7 mouse cellular contexts compared by ENCODE assay signal in the genomic region with DNA sequence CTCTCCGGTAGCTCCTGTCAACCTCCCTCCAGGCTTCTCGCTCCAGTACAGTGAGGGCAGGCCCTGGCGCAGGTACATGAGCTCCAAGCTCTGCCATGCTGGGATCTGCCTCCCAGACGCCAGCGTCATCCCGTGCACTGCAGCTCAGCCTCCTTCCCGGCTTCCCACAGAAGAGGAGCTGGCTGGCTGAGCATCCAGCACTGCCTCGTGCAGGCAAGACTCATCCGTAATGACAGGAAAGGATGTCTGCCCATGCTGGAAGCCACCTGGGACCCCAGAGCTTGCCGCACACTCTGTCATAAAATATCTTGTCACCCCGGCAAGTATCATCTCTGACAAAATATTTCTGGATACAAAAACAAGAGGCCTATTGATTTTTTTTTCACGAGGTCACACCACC. TPM values are rescaled to one million over a fixed set of nuclear protein-coding genes. Genes with fewer than 3 reads are reported as not detected.
DNase-seq lines count a peak whose midpoint lies in the region; ATAC-seq and TF ChIP-seq lines count a peak whose summit lies in the region.

Gene Gm11733 (plus strand): TSS at position 171 of the 400 bp plus-strand sequence.

- H3K27ac ChIP-seq in lung, embryonic 14.5 days (ENCODE audit: low read depth): 0 out of 2 replicates have a peak within 1 kb of the TSS, but pooled peaks have one; percentile 7
- H3K27ac ChIP-seq in embryonic facial prominence, embryonic 11.5 days (replicated peaks; ENCODE audit: low read depth, low read length): peak within 1 kb of the TSS; percentile 57; the same call in 1 of the 2 replicates
- H3K27ac ChIP-seq in intestine, embryonic 14.5 days (ENCODE audit: low read depth): peak within 1 kb of the TSS; percentile 43; the same call in 1 of the 2 replicates
- H3K27ac ChIP-seq in liver, embryonic 13.5 days: no peak within 1 kb of the TSS
- H3K27ac ChIP-seq in small intestine, adult 2 months (ENCODE audit: insufficient read depth, low read depth, low read length): no peak within 1 kb of the TSS

- H3K4me1 ChIP-seq in lung, embryonic 14.5 days (ENCODE audit: insufficient read depth): peaks cover 12% of the 10 kb centered on the region
- H3K4me1 ChIP-seq in embryonic facial prominence, embryonic 11.5 days (ENCODE audit: control insufficient read depth, insufficient read depth, low read length): peaks cover 11% of the 10 kb centered on the region; the same call in 1 of the 2 replicates
- H3K4me1 ChIP-seq in intestine, embryonic 14.5 days (replicated peaks; ENCODE audit: control insufficient read depth, insufficient read depth, low read length): peaks cover 23% of the 10 kb centered on the region
- H3K4me1 ChIP-seq in liver, embryonic 13.5 days (replicated peaks): peaks cover 5% of the 10 kb centered on the region
- peaks cover 4% of the 10 kb centered on the region for H3K4me1 ChIP-seq in small intestine, adult 2 months (ENCODE audit: control insufficient read depth, insufficient read depth, insufficient read length, low read length)

- H3K27me3 ChIP-seq in lung, embryonic 14.5 days (ENCODE audit: insufficient read depth, low read length): no peaks in the 10 kb centered on the region
- no peaks in the 10 kb centered on the region for H3K27me3 ChIP-seq in embryonic facial prominence, embryonic 11.5 days (ENCODE audit: control insufficient read depth, insufficient read depth, low read length)
- H3K27me3 ChIP-seq in intestine, embryonic 14.5 days (replicated peaks; ENCODE audit: control insufficient read depth, insufficient read depth, low read length): no peaks in the 10 kb centered on the region
- peaks cover 47% of the 10 kb centered on the region for H3K27me3 ChIP-seq in liver, embryonic 13.5 days
- H3K27me3 ChIP-seq in small intestine, adult 2 months (ENCODE audit: control insufficient read depth, insufficient read depth, low read length): peaks cover 5% of the 10 kb centered on the region; the same call in 1 of the 2 replicates

- WGBS in lung, embryonic 14.5 days: 39% methylated on average over 12 of the region's 12 CpGs
- 26% methylated on average over 12 of the region's 12 CpGs for WGBS in embryonic facial prominence, embryonic 11.5 days
- 34% methylated on average over 12 of the region's 12 CpGs for WGBS in intestine, embryonic 14.5 days
- WGBS in liver, embryonic 13.5 days (ENCODE audit: insufficient replicate concordance): 41% methylated on average over 12 of the region's 12 CpGs
- 61% methylated on average over 12 of the region's 12 CpGs for WGBS in small intestine, adult 2 months

- peak within 1 kb of the TSS; percentile 13; the same call in 1 of the 2 replicates for H3K9ac ChIP-seq in lung, embryonic 14.5 days
- H3K9ac ChIP-seq in embryonic facial prominence, embryonic 11.5 days (replicated peaks; ENCODE audit: low read length): peak within 1 kb of the TSS; percentile 5; the same call in 1 of the 2 replicates
- no peak within 1 kb of the TSS for H3K9ac ChIP-seq in intestine, embryonic 14.5 days (ENCODE audit: low read length)
- no peak within 1 kb of the TSS for H3K9ac ChIP-seq in liver, embryonic 13.5 days

- peak within 1 kb of the TSS; percentile 73 for H3K4me2 ChIP-seq in lung, embryonic 14.5 days
- H3K4me2 ChIP-seq in embryonic facial prominence, embryonic 11.5 days (ENCODE audit: low read depth, low read length): 0 out of 2 replicates have a peak within 1 kb of the TSS, but pooled peaks have one; percentile 2
- peak within 1 kb of the TSS; percentile 59 for H3K4me2 ChIP-seq in intestine, embryonic 14.5 days (ENCODE audit: low read length)
- peak within 1 kb of the TSS; percentile 35; the same call in 1 of the 2 replicates for H3K4me2 ChIP-seq in liver, embryonic 13.5 days

- TF ChIP-seq POLR2A in small intestine, adult 2 months (IDR thresholded peaks at IDR 0.05; ENCODE audit: low read depth, low read length): no peak

- TF ChIP-seq CTCF in lung, embryonic 14.5 days (IDR thresholded peaks at IDR 0.05; ENCODE audit: low read depth): no peak
- TF ChIP-seq CTCF in small intestine, adult 2 months (IDR thresholded peaks at IDR 0.05; ENCODE audit: extremely low read depth, insufficient read length, insufficient replicate concordance, low read depth, low read length): no peak

- DNase-seq in lung, embryonic 14.5 days: no peak
- no peak for DNase-seq in lung, adult 18-20 months
- no peak for DNase-seq in embryonic facial prominence, embryonic 11.5 days (ENCODE audit: low spot score)
- no peak for DNase-seq in intestine, embryonic 14.5 days (ENCODE audit: low spot score)
- DNase-seq in liver, embryonic 13.5 days: no peak
- DNase-seq in urinary bladder, postnatal 10 days (ENCODE audit: low spot score): no peak

- peak within 1 kb of the TSS; percentile 27 for H3K4me3 ChIP-seq in lung, embryonic 14.5 days (ENCODE audit: low read depth, low read length)
- no peak within 1 kb of the TSS for H3K4me3 ChIP-seq in embryonic facial prominence, embryonic 11.5 days (ENCODE audit: low read depth, low read length)
- peak within 1 kb of the TSS; percentile 18 for H3K4me3 ChIP-seq in intestine, embryonic 14.5 days (ENCODE audit: low read depth, low read length)
- no peak within 1 kb of the TSS for H3K4me3 ChIP-seq in liver, embryonic 13.5 days (replicated peaks)
- H3K4me3 ChIP-seq in small intestine, adult 2 months (ENCODE audit: low read depth, low read length): peak within 1 kb of the TSS; percentile 15; the same call in 1 of the 2 replicates

- ATAC-seq in lung, embryonic 14.5 days (ENCODE audit: insufficient read depth): no peak
- ATAC-seq in embryonic facial prominence, embryonic 11.5 days (replicated peaks; ENCODE audit: insufficient number of reproducible peaks, low FRiP score, low TSS enrichment, low read depth): no peak
- ATAC-seq in intestine, embryonic 14.5 days (replicated peaks; ENCODE audit: low FRiP score, low TSS enrichment, low read depth): no peak
- ATAC-seq in liver, embryonic 13.5 days (ENCODE audit: low read depth): no peak

- no peaks in the 10 kb centered on the region for H3K9me3 ChIP-seq in lung, embryonic 14.5 days (ENCODE audit: low read depth, low read length)
- no peaks in the 10 kb centered on the region for H3K9me3 ChIP-seq in embryonic facial prominence, embryonic 11.5 days (replicated peaks; ENCODE audit: control insufficient read depth, low read length)
- peaks cover 4% of the 10 kb centered on the region; the same call in 1 of the 2 replicates for H3K9me3 ChIP-seq in intestine, embryonic 14.5 days (ENCODE audit: control insufficient read depth, low read length)
- no peaks in the 10 kb centered on the region for H3K9me3 ChIP-seq in liver, embryonic 13.5 days (replicated peaks)

- no peaks in the 10 kb centered on the region for H3K36me3 ChIP-seq in lung, embryonic 14.5 days (ENCODE audit: insufficient read depth)
- no peaks in the 10 kb centered on the region for H3K36me3 ChIP-seq in embryonic facial prominence, embryonic 11.5 days (replicated peaks; ENCODE audit: control insufficient read depth, insufficient read depth, low read depth, low read length)
- no peaks in the 10 kb centered on the region for H3K36me3 ChIP-seq in intestine, embryonic 14.5 days (ENCODE audit: control insufficient read depth, insufficient read depth, low read length)
- H3K36me3 ChIP-seq in liver, embryonic 13.5 days: no peaks in the 10 kb centered on the region
- no peaks in the 10 kb centered on the region for H3K36me3 ChIP-seq in small intestine, adult 2 months (ENCODE audit: control insufficient read depth, insufficient read depth, low read length)

RNA-seq across cellular contexts. Expression of gene Gm11733, which starts in this region (rescaled TPM):
- polyA plus RNA-seq in lung, embryonic 14.5 days (2014; fragmentation: Nextera tagmentation; extraction: Ambion mirVana): 0.08 TPM in 1 of 2 replicates, not detected in the other
- 0.17 and 0.18 TPM in 2 replicates for polyA plus RNA-seq in embryonic facial prominence, embryonic 11.5 days (2014; fragmentation: Nextera tagmentation; extraction: Ambion mirVana)
- 0.12 TPM in 1 of 2 replicates, not detected in the other for polyA plus RNA-seq in intestine, embryonic 14.5 days (2014; fragmentation: Nextera tagmentation; extraction: Ambion mirVana)
- polyA plus RNA-seq in liver, embryonic 13.5 days (2015; fragmentation: Nextera tagmentation; extraction: Ambion mirVana): not detected in 2 replicates
- polyA plus RNA-seq in small intestine, adult 2 months (2012; rRNA removed): not detected in 2 replicates

Comparison
In these comparisons a context has a peak if more than half of its experiments do, and no peak if none do; other contexts are left out.
1. H3K27ac ChIP-seq: peak in lung, embryonic 14.5 days (single experiment), embryonic facial prominence, embryonic 11.5 days (single experiment) and intestine, embryonic 14.5 days (single experiment); none in liver, embryonic 13.5 days (single experiment) and small intestine, adult 2 months (single experiment).
2. H3K4me2 ChIP-seq: peak in every context shown above with its lines; median percentile 73 in lung, embryonic 14.5 days; 59 in intestine, embryonic 14.5 days; 35 in liver, embryonic 13.5 days; 2 in embryonic facial prominence, embryonic 11.5 days.
3. H3K4me3 ChIP-seq: peak in lung, embryonic 14.5 days (single experiment), intestine, embryonic 14.5 days (single experiment) and small intestine, adult 2 months (single experiment); none in embryonic facial prominence, embryonic 11.5 days (single experiment) and liver, embryonic 13.5 days (single experiment).
4. H3K9ac ChIP-seq: peak in lung, embryonic 14.5 days (single experiment) and embryonic facial prominence, embryonic 11.5 days (single experiment); none in intestine, embryonic 14.5 days (single experiment) and liver, embryonic 13.5 days (single experiment).